Mouse (Mus musculus) CH12.LX (cell line): Measurements from ENCODE around the gene Suclg2. TPM values are rescaled to one million over a fixed set of nuclear protein-coding genes. Genes with fewer than 3 reads are reported as not detected.

Experiments used
- DNase-seq: peaks from one replicate; pipeline ENCODE4 v3.0.0-alpha.2; 2013; ENCODE audit errors: extremely low read depth
- H3K27ac ChIP-seq: 2 replicates; pipeline ENCODE4 v1.5.1; 2012; ENCODE audit warnings: low read depth, mild to moderate bottlenecking, control low read depth, moderate library complexity; ENCODE audit not compliant: insufficient read depth
- H3K27me3 ChIP-seq: replicated peaks from 2 replicates; pipeline ENCODE3; 2012; ENCODE audit warnings: inconsistent platforms
- H3K36me3 ChIP-seq, 2 experiments: replicated peaks in 1 of 2; 2 replicates each; pipeline versions ENCODE3 to v1.6.1; 2012; ENCODE audit warnings: inconsistent platforms in 1 of 2, low read length in 1 of 2, mild to moderate bottlenecking in 1 of 2, mixed read lengths in 1 of 2, moderate library complexity in 1 of 2; ENCODE audit not compliant: control insufficient read depth in 1 of 2, insufficient read depth in 1 of 2
- H3K4me1 ChIP-seq, 2 experiments: 2 replicates each; pipeline ENCODE4 v1.6.1; 2012; ENCODE audit warnings: inconsistent platforms in 1 of 2, moderate library complexity in 1 of 2; ENCODE audit not compliant: insufficient read depth in 2 of 2, control insufficient read depth in 1 of 2
- H3K4me2 ChIP-seq: 2 replicates; pipeline ENCODE4 v1.6.1; 2012; ENCODE audit warnings: low read depth, mild to moderate bottlenecking, control low read depth; ENCODE audit not compliant: poor library complexity, insufficient read depth, severe bottlenecking
- H3K4me3 ChIP-seq, 3 experiments: fragments of 150-350 bp in 1 of 3; sonication (generic) in 1 of 3; replicated peaks in 1 of 3; 2 replicates each; pipeline versions ENCODE3 to v1.5.1; 2011 to 2012; ENCODE audit warnings: low read depth in 2 of 3, low read length in 2 of 3, mild to moderate bottlenecking in 2 of 3, moderate library complexity in 2 of 3, control low read depth in 1 of 3, improper control_type of control experiment in 1 of 3, inconsistent platforms in 1 of 3, mixed read lengths in 1 of 3; ENCODE audit not compliant: poor library complexity in 1 of 3
- H3K79me2 ChIP-seq: replicated peaks from 2 replicates; pipeline ENCODE4 v1.6.1; 2012; ENCODE audit warnings: mild to moderate bottlenecking, moderate library complexity; ENCODE audit not compliant: control insufficient read depth, poor library complexity, insufficient read depth, severe bottlenecking; ENCODE audit errors: extremely low read depth
- H3K9ac ChIP-seq: 2 replicates; pipeline ENCODE4 v1.6.1; 2012; ENCODE audit warnings: low read depth, mild to moderate bottlenecking, control low read depth, moderate library complexity; ENCODE audit not compliant: insufficient read depth
- H3K9me3 ChIP-seq: replicated peaks from 2 replicates; pipeline ENCODE3; 2012; ENCODE audit warnings: low read length, inconsistent platforms, mixed read lengths
- CHD1 ChIP-seq: IDR thresholded peaks from 2 replicates; pipeline ENCODE4 v1.6.1; 2012; ENCODE audit warnings: low read depth, low read length, improper control_type of control experiment, inconsistent platforms
- CHD2 ChIP-seq: IDR thresholded peaks from 2 replicates; pipeline ENCODE4 v1.6.1; 2011; ENCODE audit warnings: low read length, improper control_type of control experiment
- CTCF ChIP-seq, 2 experiments: IDR thresholded peaks in 1 of 2; conservative IDR thresholded peaks in 1 of 2; 2 replicates each; pipeline ENCODE4 v1.5.1; 2011 to 2012; ENCODE audit warnings: low read depth in 2 of 2, low read length in 2 of 2, improper control_type of control experiment in 1 of 2, inconsistent platforms in 1 of 2, mild to moderate bottlenecking in 1 of 2, moderate library complexity in 1 of 2
- HCFC1 ChIP-seq: IDR thresholded peaks from 2 replicates; pipeline ENCODE4 v1.6.1; 2012; ENCODE audit warnings: low read depth, mild to moderate bottlenecking, inconsistent platforms, low read length, improper control_type of control experiment
- MXI1 ChIP-seq: IDR thresholded peaks from 2 replicates; pipeline ENCODE4 v1.6.1; 2011; ENCODE audit warnings: mild to moderate bottlenecking, low read depth, low read length, improper control_type of control experiment
- NELFE ChIP-seq: IDR thresholded peaks from 2 replicates; pipeline ENCODE4 v1.6.1; 2011; ENCODE audit warnings: low read depth, low read length, improper control_type of control experiment
- NRF1 ChIP-seq: IDR thresholded peaks from 2 replicates; pipeline ENCODE4 v1.6.1; 2014; ENCODE audit warnings: low read depth, mild to moderate bottlenecking, inconsistent platforms, low read length, improper control_type of control experiment, moderate library complexity
- PAX5 ChIP-seq: IDR thresholded peaks from 2 replicates; pipeline ENCODE4 v1.6.1; 2012; ENCODE audit warnings: low read length, inconsistent platforms, mixed read lengths
- POLR2A ChIP-seq: IDR thresholded peaks from 2 replicates; pipeline ENCODE4 v1.6.1; 2011; ENCODE audit warnings: low read depth, mild to moderate bottlenecking, improper control_type of control experiment, low read length
- RAD21 ChIP-seq: IDR thresholded peaks from 2 replicates; pipeline ENCODE4 v1.6.1; 2011; ENCODE audit warnings: low read depth, mild to moderate bottlenecking, low read length, improper control_type of control experiment, moderate library complexity
- RCOR1 ChIP-seq: conservative IDR thresholded peaks from 2 replicates; pipeline ENCODE4 v1.6.1; 2012; ENCODE audit warnings: low read depth, mild to moderate bottlenecking, inconsistent platforms, low read length, improper control_type of control experiment
- SMC3 ChIP-seq: IDR thresholded peaks from 2 replicates; pipeline ENCODE4 v1.6.1; 2011; ENCODE audit warnings: low read depth, low read length, improper control_type of control experiment
- TBP ChIP-seq: conservative IDR thresholded peaks from 2 replicates; pipeline ENCODE4 v1.6.1; 2011; ENCODE audit warnings: low read depth, low read length, improper control_type of control experiment
- TCF12 ChIP-seq: IDR thresholded peaks from 2 replicates; pipeline ENCODE4 v1.6.1; 2014; ENCODE audit warnings: low read depth, mild to moderate bottlenecking, inconsistent platforms, low read length, improper control_type of control experiment
- USF1 ChIP-seq: IDR thresholded peaks from 2 replicates; pipeline ENCODE4 v1.6.1; 2014; ENCODE audit warnings: low read depth, mild to moderate bottlenecking, inconsistent platforms, low read length, improper control_type of control experiment
- ZC3H11A ChIP-seq: IDR thresholded peaks from 2 replicates; pipeline ENCODE4 v1.6.1; 2012; ENCODE audit warnings: low read depth, mild to moderate bottlenecking, inconsistent platforms, low read length, improper control_type of control experiment
- ZMIZ1 ChIP-seq: IDR thresholded peaks from 2 replicates; pipeline ENCODE4 v1.6.1; 2012; ENCODE audit warnings: low read depth, mild to moderate bottlenecking, inconsistent platforms, low read length, improper control_type of control experiment
- ZNF384 ChIP-seq: IDR thresholded peaks from 2 replicates; pipeline ENCODE4 v1.6.1; 2012; ENCODE audit warnings: low read depth, low read length, improper control_type of control experiment, inconsistent platforms
- dilution Hi-C: fragments of 300-500 bp; cut with MboI; formaldehyde crosslinking; loops from 2 replicates; pipeline ENCODE4 v1.14.3; 2020; ENCODE audit warnings: low sequenced_read_pairs; ENCODE audit not compliant: extremely low pct_unique_long_range_greater_than_20kb, extremely low pct_ligation_motif_present
- in situ Hi-C: fragments of 300-500 bp; cut with MboI; formaldehyde crosslinking; loops from 3 replicates; pipeline ENCODE4 v1.14.3; 2019; ENCODE audit warnings: low sequenced_read_pairs, low pct_ligation_motif_present, low pct_unique_long_range_greater_than_20kb, mixed read lengths
- polyA plus RNA-seq: library from polyadenylated mRNA; unstranded; fragments of >175 nt; gene quantifications from 2 replicates; pipeline ENCODE4 v1.2.1, GENCODE M21; 2012; ENCODE audit warnings: low read depth; ENCODE audit not compliant: insufficient read length
- total RNA-seq, 2 experiments: library from RNA; depleted of rRNA; stranded (reverse); fragments of 300-350 nt in 1 of 2; fragments of >200 nt in 1 of 2; gene quantifications; 2 replicates each; pipeline ENCODE4 v1.2.3; 2012 to 2014

The Suclg2 gene
- total and polyA plus RNA-seq, 3 experiments = 46.5 to 86.2 (median 48.3) TPM

DNA sequence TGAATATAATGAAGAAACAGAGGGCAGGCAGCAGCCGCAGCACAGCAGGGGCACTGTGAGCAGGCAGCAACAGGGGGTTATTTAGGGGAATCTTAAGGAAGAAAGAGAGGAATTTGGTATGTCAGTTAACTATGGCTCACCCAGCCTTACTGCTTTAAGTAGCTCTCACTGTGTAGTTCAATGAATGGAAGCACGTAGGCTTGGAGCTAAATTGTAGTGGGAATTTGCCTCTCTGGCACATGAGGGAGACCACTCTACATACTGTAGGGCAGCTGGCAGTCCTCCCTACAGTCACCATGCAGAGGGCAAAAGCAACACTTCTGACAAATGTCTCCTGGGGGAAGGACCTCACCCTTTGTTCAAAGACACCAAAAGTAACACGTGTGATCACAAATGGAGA, 143.7 kb downstream of the Suclg2 start:
- Histone ChIP-seq H3K4me2 (no peak overlapping the region), H3K9ac (no peak overlapping the region), H3K9me3 (no peaks in the 10 kb centered on the region), H3K79me2 (no peaks in the 10 kb centered on the region), H3K27me3 (no peaks in the 10 kb centered on the region), H3K36me3 (peaks cover 9 to 49% of the 10 kb centered on the region in 2 experiments), H3K4me1 (peaks cover 16 to 41% of the 10 kb centered on the region in 2 experiments), H3K4me3 (no peak overlapping the region), H3K27ac (no peak overlapping the region)
- in situ Hi-C loops (no loop called here), dilution Hi-C loops (no loop called here)
- no peak for DNase-seq
- no peak for TF ChIP-seq TCF12
- no peak for TF ChIP-seq RAD21
- no peak for TF ChIP-seq MXI1
- TF ChIP-seq HCFC1 = no peak
- TF ChIP-seq USF1 = no peak
- no peak for TF ChIP-seq ZC3H11A
- no peak for TF ChIP-seq TBP
- no peak for TF ChIP-seq CTCF (conservative IDR thresholded peaks at IDR 0.05 in 1 of 2, IDR thresholded peaks at IDR 0.05 in 1 of 2; ENCODE audit: low read depth in 2 of 2, low read length in 2 of 2)
- no peak for TF ChIP-seq ZNF384
- TF ChIP-seq CHD2 = no peak
- no peak for TF ChIP-seq CHD1
- no peak for TF ChIP-seq PAX5
- TF ChIP-seq NELFE = no peak
- TF ChIP-seq NRF1 = no peak
- no peak for TF ChIP-seq ZMIZ1
- no peak for TF ChIP-seq POLR2A
- no peak for TF ChIP-seq RCOR1

DNA sequence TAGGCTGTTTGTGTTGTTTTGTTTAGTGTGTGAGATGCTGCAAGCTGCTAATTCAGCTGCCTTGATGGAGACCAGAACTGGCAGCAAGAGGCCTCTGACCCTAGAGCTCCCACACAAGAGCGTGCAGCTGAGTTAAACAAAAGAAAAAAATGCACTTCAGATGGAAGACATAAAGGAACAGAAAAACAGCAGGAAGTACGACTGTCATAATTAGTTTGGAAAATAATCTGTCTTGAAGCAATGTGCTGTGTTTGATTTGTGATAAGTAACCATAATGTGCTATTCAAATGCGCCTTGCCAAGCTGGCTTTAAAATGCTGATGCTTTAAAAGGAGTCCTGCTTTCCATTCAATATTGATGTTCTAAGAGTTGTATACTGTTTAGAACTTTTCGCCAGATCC, 144.2 kb downstream of the Suclg2 start:
- in situ Hi-C loops (no loop called here), dilution Hi-C loops (no loop called here)
- peaks cover 9 to 50% of the 10 kb centered on the region in 2 experiments for H3K36me3 ChIP-seq
- H3K27me3 ChIP-seq = no peaks in the 10 kb centered on the region
- no peak overlapping the region for H3K4me3 ChIP-seq
- H3K4me1 ChIP-seq = peaks cover 16 to 45% of the 10 kb centered on the region in 2 experiments
- H3K27ac ChIP-seq = no peak overlapping the region
- TF ChIP-seq SMC3 (no peak), CHD2 (no peak), TCF12 (no peak)
- H3K9ac ChIP-seq = no peak overlapping the region
- no peak for DNase-seq
- no peaks in the 10 kb centered on the region for H3K9me3 ChIP-seq
- H3K79me2 ChIP-seq = no peaks in the 10 kb centered on the region
- H3K4me2 ChIP-seq = no peak overlapping the region
